Mouse (Mus musculus) neural tube, embryonic 15.5 days (tissue): ENCODE data around the gene Mrgpra1. TPM values are rescaled to one million over a fixed set of nuclear protein-coding genes. Genes with fewer than 3 reads are reported as not detected.
"Not testable (repeated sequence)": the region's sequence is repeated elsewhere in the genome, so short reads cannot be mapped to it uniquely, and the experiment has no call there.

ENCODE experiments used
- ATAC-seq: fragments of 200-750 bp; cut with Nextera tagmentation; 2 replicates; pipeline ENCODE4 v1.8.0; 2017; ENCODE audit warnings: mild to moderate bottlenecking, moderate TSS enrichment, moderate library complexity; ENCODE audit not compliant: low FRiP score
- H3K27ac ChIP-seq: fragments of 300-500 bp; sonication (generic); replicated peaks from 2 replicates; pipeline ENCODE4 v1.5.1; 2015; ENCODE audit warnings: mild to moderate bottlenecking, inconsistent platforms
- H3K27me3 ChIP-seq: fragments of 300-500 bp; sonication (generic); replicated peaks from 2 replicates; pipeline ENCODE4 v1.6.1; 2015; ENCODE audit warnings: inconsistent platforms
- H3K36me3 ChIP-seq: fragments of 300-500 bp; sonication (generic); 2 replicates; pipeline ENCODE4 v1.6.1; 2015; ENCODE audit warnings: inconsistent platforms
- H3K4me1 ChIP-seq: fragments of 300-500 bp; sonication (generic); 2 replicates; pipeline ENCODE4 v1.6.1; 2015; ENCODE audit warnings: inconsistent platforms
- H3K4me2 ChIP-seq: fragments of 300-500 bp; sonication (generic); 2 replicates; pipeline ENCODE4 v1.6.1; 2015; ENCODE audit warnings: inconsistent platforms, mild to moderate bottlenecking, moderate library complexity
- H3K4me3 ChIP-seq: fragments of 300-500 bp; sonication (generic); replicated peaks from 2 replicates; pipeline ENCODE4 v1.5.1; 2015; ENCODE audit warnings: mild to moderate bottlenecking, inconsistent platforms
- H3K9ac ChIP-seq: fragments of 300-500 bp; sonication (generic); replicated peaks from 2 replicates; pipeline ENCODE4 v1.6.1; 2015; ENCODE audit warnings: mild to moderate bottlenecking, inconsistent platforms
- H3K9me3 ChIP-seq: fragments of 300-500 bp; sonication (generic); replicated peaks from 2 replicates; pipeline ENCODE4 v1.6.1; 2016; ENCODE audit warnings: inconsistent platforms
- WGBS: fragments of 180-500 bp; shearing (Covaris S2); methylation state at CpG from one replicate; pipeline ENCODE4 v1.1.7; 2015; ENCODE audit warnings: mixed read lengths; 5-methylcytosine and 5-hydroxymethylcytosine counted together
- polyA plus RNA-seq: library from polyadenylated mRNA; unstranded; fragments of >200 nt; fragmentation: Nextera tagmentation; extraction: Ambion mirVana; gene quantifications from 2 replicates; pipeline ENCODE4 v1.2.1, GENCODE M21; 2015

The Mrgpra1 gene
- 0.22 and 0.88 TPM in 2 replicates for polyA plus RNA-seq

GRCm38 (mm10) chr7:47354140-47354539, at the start of gene Mrgpra1:
Gene Mrgpra1 (minus strand): TSS chr7:47354240.
- WGBS = 76% methylated on average over 1 of the region's 1 CpGs
- Histone ChIP-seq H3K36me3 (no peaks in the 10 kb centered on the region), H3K4me1 (no peaks in the 10 kb centered on the region), H3K27me3 (no peaks in the 10 kb centered on the region), H3K4me2 (no peak within 1 kb of the TSS), H3K9me3 (0 out of 2 replicates have a peak, but pooled peaks cover 20% of the 10 kb centered on the region), H3K9ac (no peak within 1 kb of the TSS), H3K4me3 (no peak within 1 kb of the TSS), H3K27ac (no peak within 1 kb of the TSS)
- ATAC-seq = no peak

GRCm38 (mm10) chr7:47401125-47401524, 47.1 kb upstream of the Mrgpra1 start:
- Histone ChIP-seq H3K9ac (no peak overlapping the region), H3K27ac (no peak overlapping the region), H3K36me3 (no peaks in the 10 kb centered on the region), H3K4me2 (no peak overlapping the region), H3K4me3 (no peak overlapping the region), H3K27me3 (no peaks in the 10 kb centered on the region), H3K9me3 (0 out of 2 replicates have a peak, but pooled peaks cover 10% of the 10 kb centered on the region), H3K4me1 (no peaks in the 10 kb centered on the region)
- ATAC-seq = no peak

GRCm38 (mm10) chr7:47348421-47348820, 5.6 kb downstream of the Mrgpra1 start:
- H3K27me3 ChIP-seq = no peaks in the 10 kb centered on the region
- no peak overlapping the region for H3K9ac ChIP-seq
- peaks cover 13% of the 10 kb centered on the region for H3K9me3 ChIP-seq
- no peak overlapping the region for H3K4me2 ChIP-seq
- H3K4me3 ChIP-seq = no peak overlapping the region
- no peak for ATAC-seq
- no peaks in the 10 kb centered on the region for H3K36me3 ChIP-seq
- no peak overlapping the region for H3K27ac ChIP-seq
- H3K4me1 ChIP-seq = no peaks in the 10 kb centered on the region
- 72% methylated on average over 3 of the region's 3 CpGs for WGBS

GRCm38 (mm10) chr7:47345905-47346478, 8.0 kb downstream of the Mrgpra1 start:
- no peak overlapping the region for H3K9ac ChIP-seq
- H3K9me3 ChIP-seq = peaks cover 21% of the 10 kb centered on the region
- H3K36me3 ChIP-seq = no peaks in the 10 kb centered on the region
- no peak overlapping the region for H3K4me3 ChIP-seq
- H3K4me1 ChIP-seq = no peaks in the 10 kb centered on the region
- no peaks in the 10 kb centered on the region for H3K27me3 ChIP-seq
- H3K27ac ChIP-seq = no peak overlapping the region
- no peak for ATAC-seq
- H3K4me2 ChIP-seq = no peak overlapping the region
- 86% methylated on average over 4 of the region's 4 CpGs for WGBS

- peaks cover 15% of the 10 kb centered on the region for H3K9me3 ChIP-seq
- WGBS = 81% methylated on average over 3 of the region's 3 CpGs
- not testable (repeated sequence) for ATAC-seq, H3K36me3 ChIP-seq, H3K4me2 ChIP-seq, H3K4me1 ChIP-seq, H3K27me3 ChIP-seq, H3K27ac ChIP-seq, H3K4me3 ChIP-seq, H3K9ac ChIP-seq
These were observed 12.2 kb downstream of the Mrgpra1 start for GRCm38 (mm10) chr7:47341887-47342286.

GRCm38 (mm10) chr7:47341389-47341788, 12.7 kb downstream of the Mrgpra1 start:
- H3K27ac ChIP-seq, ATAC-seq, H3K4me2 ChIP-seq, H3K4me3 ChIP-seq, H3K36me3 ChIP-seq, H3K9ac ChIP-seq, H3K27me3 ChIP-seq, H3K4me1 ChIP-seq: not testable (repeated sequence)
- WGBS = 74% methylated on average over 3 of the region's 3 CpGs
- peaks cover 13% of the 10 kb centered on the region; the same call in 1 of the 2 replicates for H3K9me3 ChIP-seq

GRCm38 (mm10) chr7:47318299-47318698, 35.7 kb downstream of the Mrgpra1 start:
- Histone ChIP-seq H3K27me3 (no peaks in the 10 kb centered on the region), H3K36me3 (no peaks in the 10 kb centered on the region), H3K4me3 (no peak overlapping the region), H3K9me3 (peaks cover 27% of the 10 kb centered on the region), H3K4me2 (no peak overlapping the region), H3K27ac (no peak overlapping the region), H3K4me1 (no peaks in the 10 kb centered on the region), H3K9ac (no peak overlapping the region)
- no peak for ATAC-seq
- 65% methylated on average over 1 of the region's 1 CpGs for WGBS

GRCm38 (mm10) chr7:47312289-47312688, 41.8 kb downstream of the Mrgpra1 start:
- Histone ChIP-seq H3K4me3 (no peak overlapping the region), H3K27ac (no peak overlapping the region), H3K4me1 (no peaks in the 10 kb centered on the region), H3K9me3 (peaks cover 21% of the 10 kb centered on the region), H3K4me2 (no peak overlapping the region), H3K27me3 (no peaks in the 10 kb centered on the region), H3K9ac (no peak overlapping the region), H3K36me3 (no peaks in the 10 kb centered on the region)
- ATAC-seq = no peak
- WGBS = 44% methylated on average over 4 of the region's 4 CpGs

- H3K9ac ChIP-seq = no peak overlapping the region
- no peak overlapping the region for H3K27ac ChIP-seq
- H3K4me2 ChIP-seq = no peak overlapping the region
- peaks cover 12% of the 10 kb centered on the region for H3K9me3 ChIP-seq
- no peak overlapping the region for H3K4me3 ChIP-seq
- H3K36me3 ChIP-seq = no peaks in the 10 kb centered on the region
- 93% methylated on average over 10 of the region's 10 CpGs for WGBS
- no peaks in the 10 kb centered on the region for H3K4me1 ChIP-seq
- H3K27me3 ChIP-seq = no peaks in the 10 kb centered on the region
- ATAC-seq = no peak
These were observed 44.2 kb downstream of the Mrgpra1 start for GRCm38 (mm10) chr7:47309855-47310254.

- not testable (repeated sequence) for H3K4me3 ChIP-seq, H3K27me3 ChIP-seq, H3K4me1 ChIP-seq, ATAC-seq, H3K36me3 ChIP-seq, H3K9me3 ChIP-seq, H3K27ac ChIP-seq, H3K9ac ChIP-seq, H3K4me2 ChIP-seq
- 90% methylated on average over 5 of the region's 6 CpGs for WGBS
These were observed 49.4 kb downstream of the Mrgpra1 start for GRCm38 (mm10) chr7:47304661-47305060.

GRCm38 (mm10) chr7:47299612-47300011, 54.4 kb downstream of the Mrgpra1 start:
- not testable (repeated sequence) for H3K27me3 ChIP-seq, H3K27ac ChIP-seq, ATAC-seq, H3K36me3 ChIP-seq, H3K4me3 ChIP-seq, H3K9ac ChIP-seq, H3K4me1 ChIP-seq, H3K4me2 ChIP-seq
- H3K9me3 ChIP-seq = peaks cover 12% of the 10 kb centered on the region
